Mouse (Mus musculus): ENCODE data around the gene Zmynd12. TPM values are rescaled to one million over a fixed set of nuclear protein-coding genes. Genes with fewer than 3 reads are reported as not detected.

Gene Zmynd12
- polyA plus RNA-seq, 1 experiment from 2014 or later, result 0.31 TPM

Other genes with a start within 250 kb of the Zmynd12 start
- gene Zfp691, start 248.6 kb upstream of the Zmynd12 start, polyA plus RNA-seq (2015; fragmentation: Nextera tagmentation; extraction: Ambion mirVana), result 2.0 and 2.1 TPM in 2 replicates
- gene Ermap, start 232.8 kb upstream of the Zmynd12 start, polyA plus RNA-seq (2015; fragmentation: Nextera tagmentation; extraction: Ambion mirVana), result 359 and 361 TPM in 2 replicates
- 69.6 and 79.2 TPM in 2 replicates for gene Svbp, start 227.5 kb upstream of the Zmynd12 start, polyA plus RNA-seq (2015; fragmentation: Nextera tagmentation; extraction: Ambion mirVana)
- not detected in 2 replicates for gene Tmem269, start 204.6 kb upstream of the Zmynd12 start, polyA plus RNA-seq (2015; fragmentation: Nextera tagmentation; extraction: Ambion mirVana)
- 10.0 and 11.6 TPM in 2 replicates for gene AU022252, start 190.1 kb upstream of the Zmynd12 start, polyA plus RNA-seq (2015; fragmentation: Nextera tagmentation; extraction: Ambion mirVana)
- 6.7 and 9.0 TPM in 2 replicates for gene P3h1, start 189.9 kb upstream of the Zmynd12 start, polyA plus RNA-seq (2015; fragmentation: Nextera tagmentation; extraction: Ambion mirVana)
- gene Cldn19, start 167.4 kb upstream of the Zmynd12 start, polyA plus RNA-seq (2015; fragmentation: Nextera tagmentation; extraction: Ambion mirVana), result not detected in 2 replicates
- gene Ybx1, start 128.2 kb upstream of the Zmynd12 start, polyA plus RNA-seq (2015; fragmentation: Nextera tagmentation; extraction: Ambion mirVana), result 150 and 152 TPM in 2 replicates
- 37.7 and 45.8 TPM in 2 replicates for gene Ppih, start 102.3 kb upstream of the Zmynd12 start, polyA plus RNA-seq (2015; fragmentation: Nextera tagmentation; extraction: Ambion mirVana)
- 0.99 and 1.0 TPM in 2 replicates for gene Ccdc30, start 7.3 kb upstream of the Zmynd12 start, polyA plus RNA-seq (2015; fragmentation: Nextera tagmentation; extraction: Ambion mirVana)
- 12.9 and 13.3 TPM in 2 replicates for gene Ppcs, start 394 bp upstream of the Zmynd12 start, polyA plus RNA-seq (2015; fragmentation: Nextera tagmentation; extraction: Ambion mirVana)
- gene Rimkla, start 69.8 kb downstream of the Zmynd12 start, polyA plus RNA-seq (2015; fragmentation: Nextera tagmentation; extraction: Ambion mirVana), result 0.05 TPM in 1 of 2 replicates, not detected in the other
- 5.3 and 5.4 TPM in 2 replicates for gene Foxj3, start 114.2 kb downstream of the Zmynd12 start, polyA plus RNA-seq (2015; fragmentation: Nextera tagmentation; extraction: Ambion mirVana)
- 1.3 and 1.4 TPM in 2 replicates for gene Frg2f1, start 116.7 kb downstream of the Zmynd12 start, polyA plus RNA-seq (2015; fragmentation: Nextera tagmentation; extraction: Ambion mirVana)
- gene Guca2a, start 214.9 kb downstream of the Zmynd12 start, polyA plus RNA-seq (2015; fragmentation: Nextera tagmentation; extraction: Ambion mirVana), result 0.55 TPM in 1 of 2 replicates, not detected in the other
- gene Guca2b, start 236.1 kb downstream of the Zmynd12 start, polyA plus RNA-seq (2015; fragmentation: Nextera tagmentation; extraction: Ambion mirVana), result 0.27 and 0.70 TPM in 2 replicates